Mouse (Mus musculus) liver, embryonic 16.5 days (tissue): ENCODE results near the gene Zfp644. TPM values are rescaled to one million over a fixed set of nuclear protein-coding genes. Genes with fewer than 3 reads are reported as not detected.

Experiments used
- ATAC-seq: fragments of 200-750 bp; cut with Nextera tagmentation; 2 replicates; pipeline ENCODE4 v1.8.0; 2017; ENCODE audit warnings: low read depth, mild to moderate bottlenecking, moderate number of reproducible peaks, moderate library complexity
- H3K27ac ChIP-seq: fragments of 300-500 bp; sonication (generic); 2 replicates; pipeline ENCODE4 v1.5.1; 2014; ENCODE audit warnings: mild to moderate bottlenecking, low read length
- H3K27me3 ChIP-seq: fragments of 300-500 bp; sonication (generic); 2 replicates; pipeline ENCODE4 v1.6.1; 2014; ENCODE audit warnings: low read depth, low read length, mixed read lengths; ENCODE audit not compliant: control insufficient read depth, insufficient read depth
- H3K36me3 ChIP-seq: fragments of 300-500 bp; sonication (generic); 2 replicates; pipeline ENCODE4 v1.6.1; 2014; ENCODE audit warnings: mild to moderate bottlenecking; ENCODE audit not compliant: control insufficient read depth, insufficient read depth
- H3K4me1 ChIP-seq: fragments of 300-500 bp; sonication (generic); 2 replicates; pipeline ENCODE4 v1.6.1; 2014; ENCODE audit warnings: low read depth, low read length, mixed read lengths; ENCODE audit not compliant: control insufficient read depth
- H3K4me2 ChIP-seq: fragments of 300-500 bp; sonication (generic); 2 replicates; pipeline ENCODE4 v1.6.1; 2014; ENCODE audit warnings: low read depth, low read length, mixed read lengths
- H3K4me3 ChIP-seq: fragments of 300-500 bp; sonication (generic); 2 replicates; pipeline ENCODE4 v1.5.1; 2014; ENCODE audit warnings: low read depth, mild to moderate bottlenecking, low read length
- H3K9ac ChIP-seq: fragments of 300-500 bp; sonication (generic); 2 replicates; pipeline ENCODE4 v1.6.1; 2014; ENCODE audit warnings: low read depth, low read length
- H3K9me3 ChIP-seq: fragments of 300-500 bp; sonication (generic); replicated peaks from 2 replicates; pipeline ENCODE4 v1.6.1; 2016; ENCODE audit warnings: low read length; ENCODE audit not compliant: control insufficient read depth
- WGBS: fragments of 180-500 bp; shearing (Covaris S2); extraction: QIAGEN DNeasy Blood & Tissue Kit; methylation state at CpG from one replicate; pipeline ENCODE4 v1.1.7; 2014; ENCODE audit not compliant: insufficient replicate concordance; 5-methylcytosine and 5-hydroxymethylcytosine counted together
- polyA plus RNA-seq: library from polyadenylated mRNA; unstranded; fragments of >200 nt; fragmentation: Nextera tagmentation; extraction: Ambion mirVana; gene quantifications from 2 replicates; pipeline ENCODE4 v1.2.1, GENCODE M21; 2015

Gene Zfp644
- polyA plus RNA-seq, 1 experiment from 2014 or later: 15.8 TPM

DNA sequence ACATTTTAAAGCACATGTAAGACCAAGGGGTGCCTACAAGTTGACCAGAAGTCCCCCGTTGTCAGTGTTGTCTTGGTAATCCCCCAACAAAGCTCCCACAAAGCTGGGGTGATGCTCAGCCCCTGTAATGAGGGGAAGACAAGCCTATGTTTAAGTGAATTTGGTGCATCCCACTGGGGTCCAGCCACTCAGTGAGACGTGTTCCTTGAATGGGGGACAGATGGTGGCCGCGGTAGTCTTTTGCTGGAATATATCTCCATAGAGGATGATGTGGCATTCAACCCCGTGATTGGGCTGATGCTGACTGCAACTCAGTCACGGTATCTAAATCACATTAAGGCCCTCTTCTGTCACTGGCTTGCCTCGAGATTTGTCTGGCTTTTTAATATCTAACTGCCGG lies 97.6 kb downstream of the Zfp644 start:
- H3K4me1 ChIP-seq: no peaks in the 10 kb centered on the region
- H3K36me3 ChIP-seq: no peaks in the 10 kb centered on the region
- no peak overlapping the region for H3K27ac ChIP-seq
- H3K9me3 ChIP-seq: no peaks in the 10 kb centered on the region
- 82% methylated on average over 8 of the region's 8 CpGs for WGBS
- H3K4me2 ChIP-seq: no peak overlapping the region
- ATAC-seq: no peak
- H3K27me3 ChIP-seq: no peaks in the 10 kb centered on the region
- H3K9ac ChIP-seq: no peak overlapping the region
- H3K4me3 ChIP-seq: no peak overlapping the region

DNA sequence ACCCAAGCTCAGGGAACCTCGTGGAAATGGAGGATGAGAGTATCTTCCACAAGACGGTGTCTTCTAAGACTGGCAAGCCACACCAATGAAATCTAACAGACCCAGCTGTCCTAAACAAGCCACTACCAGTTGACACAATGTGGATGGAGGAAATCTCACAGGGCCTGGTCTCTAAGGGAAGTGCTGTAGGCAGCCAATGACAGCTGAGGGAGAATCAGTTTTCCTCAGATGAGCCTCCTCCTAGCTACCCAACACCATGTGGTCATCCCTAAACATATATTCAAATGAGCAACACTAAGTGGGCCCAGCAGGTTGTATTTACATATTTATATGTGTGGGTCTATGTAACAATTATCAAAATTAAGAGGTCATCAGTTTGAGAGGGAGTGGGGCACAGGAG lies 99.6 kb downstream of the Zfp644 start:
- no peaks in the 10 kb centered on the region for H3K27me3 ChIP-seq
- H3K9me3 ChIP-seq: no peaks in the 10 kb centered on the region
- no peaks in the 10 kb centered on the region for H3K4me1 ChIP-seq
- H3K4me2 ChIP-seq: no peak overlapping the region
- H3K27ac ChIP-seq: no peak overlapping the region
- 76% methylated on average over 2 of the region's 2 CpGs for whole genome bisulfite sequencing
- H3K9ac ChIP-seq: no peak overlapping the region
- no peak overlapping the region for H3K4me3 ChIP-seq
- no peak for ATAC-seq
- H3K36me3 ChIP-seq: no peaks in the 10 kb centered on the region

DNA sequence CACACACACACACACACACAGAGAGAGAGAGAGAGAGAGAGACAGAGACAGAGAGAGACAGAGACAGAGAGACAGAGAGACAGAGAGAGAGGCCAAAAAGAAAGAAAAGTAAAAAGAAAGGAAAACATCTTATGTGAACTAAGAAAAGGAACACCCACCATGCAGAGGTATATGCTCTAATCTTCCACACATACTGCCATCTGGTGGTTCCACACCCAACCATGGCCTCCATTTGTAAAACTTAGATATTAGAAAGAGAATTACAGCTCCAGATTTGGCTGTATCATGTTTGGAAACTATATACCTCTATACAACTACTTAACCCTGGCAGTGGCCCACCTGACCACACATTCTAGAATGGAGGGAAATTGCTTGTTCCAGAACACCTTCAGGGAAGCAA lies 102.7 kb downstream of the Zfp644 start:
- no peaks in the 10 kb centered on the region for H3K27me3 ChIP-seq
- H3K27ac ChIP-seq: no peak overlapping the region
- H3K9me3 ChIP-seq: no peaks in the 10 kb centered on the region
- ATAC-seq: no peak
- no peak overlapping the region for H3K4me3 ChIP-seq
- H3K9ac ChIP-seq: no peak overlapping the region
- no peak overlapping the region for H3K4me2 ChIP-seq
- no peaks in the 10 kb centered on the region for H3K36me3 ChIP-seq
- no peaks in the 10 kb centered on the region for H3K4me1 ChIP-seq

DNA sequence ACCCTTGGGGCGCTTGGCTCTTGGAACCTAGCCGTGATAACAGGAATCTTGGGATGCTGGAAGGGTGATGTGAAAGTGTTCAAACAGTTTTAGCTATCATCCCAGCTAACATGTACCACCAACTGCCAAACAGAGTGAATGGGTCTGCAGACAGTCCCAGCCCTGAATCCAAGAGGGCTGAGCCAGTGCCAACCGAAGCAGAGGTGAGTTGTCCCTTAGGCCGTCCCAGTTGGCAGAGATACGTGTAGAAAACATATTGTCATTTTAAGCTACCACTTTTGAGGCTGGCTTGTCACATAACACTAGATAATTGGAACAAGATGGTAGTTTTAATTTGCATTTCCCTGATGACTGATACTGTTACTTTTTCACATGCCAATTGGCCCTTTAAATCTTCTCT lies 106.4 kb downstream of the Zfp644 start:
- Histone ChIP-seq H3K27me3 (no peaks in the 10 kb centered on the region), H3K36me3 (no peaks in the 10 kb centered on the region), H3K9me3 (no peaks in the 10 kb centered on the region), H3K9ac (no peak overlapping the region), H3K4me1 (no peaks in the 10 kb centered on the region), H3K4me3 (no peak overlapping the region), H3K27ac (no peak overlapping the region), H3K4me2 (no peak overlapping the region)
- WGBS: 77% methylated on average over 5 of the region's 5 CpGs
- ATAC-seq: no peak

DNA sequence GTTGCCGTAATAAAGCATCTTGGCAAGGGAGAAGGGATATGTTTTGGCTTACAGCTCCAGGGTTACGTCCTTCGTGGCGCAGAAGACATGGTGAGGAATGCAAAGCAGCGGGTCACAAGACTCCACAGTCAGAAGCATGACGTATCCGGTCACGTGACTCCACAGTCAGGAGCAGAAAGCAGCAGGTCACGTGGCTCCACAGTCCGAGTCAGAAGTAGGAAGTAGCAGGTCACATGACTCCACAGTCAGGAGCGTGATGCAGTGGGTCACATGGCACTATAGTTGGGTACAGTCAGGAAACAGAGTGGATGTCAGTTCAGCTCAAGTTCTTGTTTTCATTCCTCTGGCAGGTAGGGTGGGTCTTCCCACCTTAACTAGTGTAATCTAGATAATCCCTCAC lies 107.4 kb downstream of the Zfp644 start:
- Histone ChIP-seq H3K9ac (no peak overlapping the region), H3K4me2 (no peak overlapping the region), H3K36me3 (no peaks in the 10 kb centered on the region), H3K9me3 (no peaks in the 10 kb centered on the region), H3K4me1 (no peaks in the 10 kb centered on the region), H3K27me3 (no peaks in the 10 kb centered on the region), H3K4me3 (no peak overlapping the region), H3K27ac (no peak overlapping the region)
- 77% methylated on average over 11 of the region's 11 CpGs for WGBS
- ATAC-seq: no peak

DNA sequence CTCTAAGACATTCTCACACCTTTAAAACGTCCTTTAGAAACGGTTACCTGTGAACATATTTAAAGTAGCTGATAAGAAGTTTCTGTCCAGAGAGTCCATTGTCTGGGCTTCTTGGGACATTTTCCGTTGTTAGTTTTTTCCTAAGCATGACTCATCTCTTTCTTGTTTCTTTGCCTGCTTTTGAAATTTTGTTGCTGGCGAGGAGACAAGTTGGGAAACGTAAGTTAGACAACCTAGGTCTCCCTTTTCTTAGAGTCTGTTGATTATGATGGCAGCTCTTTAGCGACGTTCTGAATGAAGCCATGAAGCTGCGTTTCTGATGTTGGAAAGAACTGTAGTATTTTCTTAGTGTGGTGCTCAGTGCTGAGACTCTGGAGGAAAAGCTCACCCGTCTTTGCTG lies 108.1 kb downstream of the Zfp644 start:
- Histone ChIP-seq H3K27ac (no peak overlapping the region), H3K4me1 (no peaks in the 10 kb centered on the region), H3K27me3 (no peaks in the 10 kb centered on the region), H3K9me3 (no peaks in the 10 kb centered on the region), H3K4me3 (no peak overlapping the region), H3K4me2 (no peak overlapping the region), H3K9ac (no peak overlapping the region), H3K36me3 (no peaks in the 10 kb centered on the region)
- ATAC-seq: no peak
- WGBS: 79% methylated on average over 9 of the region's 9 CpGs

DNA sequence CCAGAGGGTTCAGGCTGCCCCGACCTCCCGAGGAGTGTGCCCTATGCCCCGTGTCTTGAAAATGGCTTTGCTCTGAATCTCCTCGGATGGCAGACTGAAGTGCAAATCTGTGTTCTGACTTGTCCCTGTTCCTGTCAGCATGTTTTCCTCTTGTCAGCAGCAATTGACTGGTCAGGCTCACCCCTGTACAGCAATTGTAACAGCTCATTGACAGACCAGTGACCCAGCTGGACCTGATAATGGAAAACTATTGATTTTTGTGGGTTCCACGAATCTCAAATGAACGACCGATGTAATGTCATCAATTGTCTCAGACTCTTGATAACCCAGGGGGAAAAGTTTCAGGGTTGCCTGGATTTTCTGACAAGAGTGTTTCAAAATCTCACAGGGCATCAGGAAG lies 116.1 kb downstream of the Zfp644 start:
- Histone ChIP-seq H3K4me2 (no peak overlapping the region), H3K36me3 (no peaks in the 10 kb centered on the region), H3K27me3 (no peaks in the 10 kb centered on the region), H3K4me3 (no peak overlapping the region), H3K27ac (no peak overlapping the region), H3K4me1 (no peaks in the 10 kb centered on the region), H3K9ac (no peak overlapping the region), H3K9me3 (no peaks in the 10 kb centered on the region)
- 63% methylated on average over 7 of the region's 7 CpGs for WGBS
- no peak for ATAC-seq

DNA sequence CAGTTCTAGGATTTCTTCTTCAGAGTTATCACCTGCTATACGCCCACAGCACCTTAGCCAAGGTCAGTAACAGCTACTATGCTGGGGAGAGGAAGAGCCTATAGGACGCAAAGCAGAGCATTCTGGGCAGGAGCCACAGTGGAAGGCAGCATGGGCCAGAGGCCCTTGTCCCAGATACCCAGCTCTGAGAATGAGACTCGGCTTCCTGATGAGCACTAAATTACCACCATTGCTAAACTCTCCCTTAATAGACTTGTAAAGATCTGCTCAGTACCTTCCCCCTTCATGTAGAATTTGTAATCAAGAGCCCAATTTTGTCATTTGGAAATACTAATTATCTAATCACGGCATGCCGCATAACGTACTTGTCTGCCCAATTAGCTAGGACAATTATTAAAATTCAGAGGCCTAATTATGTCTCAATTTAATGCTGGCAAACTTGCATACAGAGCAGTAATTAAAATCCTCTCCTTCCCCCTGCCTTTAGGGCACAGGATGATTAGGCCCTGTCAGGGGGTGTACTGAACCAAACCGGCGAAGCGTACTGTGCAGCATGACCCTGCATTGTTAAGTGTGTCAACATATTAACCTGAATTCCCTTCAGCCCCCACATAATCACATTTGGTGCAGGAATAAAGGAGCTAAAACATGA lies 119.7 kb downstream of the Zfp644 start:
- Histone ChIP-seq H3K4me1 (peaks cover 5% of the 10 kb centered on the region; the same call in 1 of the 2 replicates), H3K4me2 (no peak overlapping the region), H3K36me3 (no peaks in the 10 kb centered on the region), H3K27ac (no peak overlapping the region), H3K9ac (no peak overlapping the region), H3K9me3 (no peaks in the 10 kb centered on the region), H3K27me3 (peaks cover 23% of the 10 kb centered on the region), H3K4me3 (no peak overlapping the region)
- 74% methylated on average over 9 of the region's 9 CpGs for WGBS
- ATAC-seq: no peak

DNA sequence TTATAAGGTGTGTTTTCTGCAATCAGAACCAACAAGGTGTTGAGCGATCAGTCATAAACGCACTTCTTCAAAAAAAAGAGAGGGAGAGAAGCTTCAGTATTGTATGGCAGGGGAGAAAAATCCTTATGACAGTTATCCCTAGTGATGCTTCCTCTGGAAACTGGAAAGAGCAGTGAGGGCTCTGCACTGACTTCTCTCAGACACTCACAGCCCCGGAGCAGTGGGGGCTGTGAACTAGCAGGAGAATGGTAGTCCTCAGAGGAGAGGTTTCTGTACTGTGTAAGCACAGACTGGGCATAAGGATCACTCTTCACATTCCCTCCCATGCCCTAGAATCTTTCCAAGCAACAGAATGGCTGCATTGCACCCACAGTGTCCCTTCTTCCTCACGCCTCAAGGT lies 122.0 kb downstream of the Zfp644 start:
- peaks cover 25% of the 10 kb centered on the region for H3K27me3 ChIP-seq
- ATAC-seq: no peak
- peak overlapping the region; percentile 97; the same call in 1 of the 2 replicates for H3K4me2 ChIP-seq
- H3K27ac ChIP-seq: no peak overlapping the region
- H3K4me3 ChIP-seq: no peak overlapping the region
- H3K36me3 ChIP-seq: no peaks in the 10 kb centered on the region
- H3K4me1 ChIP-seq: peaks cover 5% of the 10 kb centered on the region; the same call in 1 of the 2 replicates
- no peaks in the 10 kb centered on the region for H3K9me3 ChIP-seq
- no peak overlapping the region for H3K9ac ChIP-seq
- 34% methylated on average over 4 of the region's 4 CpGs for WGBS
